Mouse (Mus musculus) forebrain, embryonic 15.5 days (tissue): ENCODE results near the gene Gpat3. TPM values are rescaled to one million over a fixed set of nuclear protein-coding genes. Genes with fewer than 3 reads are reported as not detected.

Source experiments
- ATAC-seq: fragments of 200-750 bp; cut with Nextera tagmentation; replicated peaks from 2 replicates; pipeline ENCODE4 v1.8.0; 2017; ENCODE audit warnings: mild to moderate bottlenecking, moderate TSS enrichment, moderate library complexity
- H3K27ac ChIP-seq: fragments of 300-500 bp; sonication (generic); replicated peaks from 2 replicates; pipeline ENCODE4 v1.5.1; 2015; ENCODE audit warnings: mild to moderate bottlenecking, inconsistent platforms
- H3K27me3 ChIP-seq: fragments of 300-500 bp; sonication (generic); 2 replicates; pipeline ENCODE4 v1.6.1; 2015; ENCODE audit warnings: inconsistent platforms
- H3K36me3 ChIP-seq: fragments of 300-500 bp; sonication (generic); 2 replicates; pipeline ENCODE4 v1.6.1; 2015; ENCODE audit warnings: mild to moderate bottlenecking, inconsistent platforms
- H3K4me1 ChIP-seq: fragments of 300-500 bp; sonication (generic); 2 replicates; pipeline ENCODE4 v1.6.1; 2015; ENCODE audit warnings: inconsistent platforms
- H3K4me2 ChIP-seq: fragments of 300-500 bp; sonication (generic); replicated peaks from 2 replicates; pipeline ENCODE4 v1.6.1; 2015; ENCODE audit warnings: mild to moderate bottlenecking, inconsistent platforms
- H3K4me3 ChIP-seq: fragments of 300-500 bp; sonication (generic); 2 replicates; pipeline ENCODE4 v1.5.1; 2015; ENCODE audit warnings: mild to moderate bottlenecking, inconsistent platforms
- H3K9ac ChIP-seq: fragments of 300-500 bp; sonication (generic); replicated peaks from 2 replicates; pipeline ENCODE4 v1.6.1; 2015; ENCODE audit warnings: mild to moderate bottlenecking, inconsistent platforms
- H3K9me3 ChIP-seq: fragments of 300-500 bp; sonication (generic); 2 replicates; pipeline ENCODE4 v1.6.1; 2016; ENCODE audit warnings: inconsistent platforms
- WGBS: fragments of 180-500 bp; shearing (Covaris S2); methylation state at CpG from one replicate; pipeline ENCODE4 v1.1.7; 2015; ENCODE audit warnings: mixed read lengths; 5-methylcytosine and 5-hydroxymethylcytosine counted together
- polyA plus RNA-seq: library from polyadenylated mRNA; unstranded; fragments of >200 nt; fragmentation: Nextera tagmentation; extraction: Ambion mirVana; gene quantifications from 2 replicates; pipeline ENCODE4 v1.2.1, GENCODE M21; 2015

The Gpat3 gene
- polyA plus RNA-seq, 1 experiment from 2014 or later: 0.73 TPM

- Histone ChIP-seq H3K9ac (no peak overlapping the region), H3K36me3 (no peaks in the 10 kb centered on the region), H3K9me3 (no peaks in the 10 kb centered on the region), H3K27me3 (0 out of 2 replicates have a peak, but pooled peaks cover 2% of the 10 kb centered on the region), H3K4me2 (no peak overlapping the region), H3K27ac (no peak overlapping the region), H3K4me3 (no peak overlapping the region), H3K4me1 (no peaks in the 10 kb centered on the region)
- no peak for ATAC-seq
- WGBS: 59% methylated on average over 11 of the region's 11 CpGs
These were observed 98.2 kb downstream of the Gpat3 start for GRCm38 (mm10) chr5:100943716-100944115.

GRCm38 (mm10) chr5:100945336-100945735, 99.8 kb downstream of the Gpat3 start:
- no peak overlapping the region for H3K4me3 ChIP-seq
- no peak for ATAC-seq
- H3K36me3 ChIP-seq: no peaks in the 10 kb centered on the region
- H3K27ac ChIP-seq: no peak overlapping the region
- H3K27me3 ChIP-seq: 0 out of 2 replicates have a peak, but pooled peaks cover 2% of the 10 kb centered on the region
- H3K4me1 ChIP-seq: no peaks in the 10 kb centered on the region
- H3K9me3 ChIP-seq: no peaks in the 10 kb centered on the region
- 75% methylated on average over 10 of the region's 10 CpGs for WGBS
- no peak overlapping the region for H3K9ac ChIP-seq
- no peak overlapping the region for H3K4me2 ChIP-seq

Other genes starting within 250 kb of the Gpat3 start
- gene Coq2, start 170.6 kb upstream of the Gpat3 start, polyA plus RNA-seq: 44.1 and 46.2 TPM in 2 replicates
- 0.24 and 0.26 TPM in 2 replicates for gene Hpse, start 126.0 kb upstream of the Gpat3 start, polyA plus RNA-seq
- gene Helq, start 47.1 kb upstream of the Gpat3 start, polyA plus RNA-seq: 20.8 and 21.3 TPM in 2 replicates
- 151 and 152 TPM in 2 replicates for gene Mrps18c, start 47.1 kb upstream of the Gpat3 start, polyA plus RNA-seq
- 16.4 TPM in 2 replicates for gene Abraxas1, start 24.7 kb upstream of the Gpat3 start, polyA plus RNA-seq